Mouse (Mus musculus): Measurements from ENCODE around the gene Tas2r135. TPM values are rescaled to one million over a fixed set of nuclear protein-coding genes. Genes with fewer than 3 reads are reported as not detected.
A peak's percentile ranks its signal among the peaks of the same experiment; 100 is the strongest.

Gene Tas2r135
- not detected in 2 replicates for polyA plus RNA-seq (2015; fragmentation: Nextera tagmentation; extraction: Ambion mirVana)

DNA sequence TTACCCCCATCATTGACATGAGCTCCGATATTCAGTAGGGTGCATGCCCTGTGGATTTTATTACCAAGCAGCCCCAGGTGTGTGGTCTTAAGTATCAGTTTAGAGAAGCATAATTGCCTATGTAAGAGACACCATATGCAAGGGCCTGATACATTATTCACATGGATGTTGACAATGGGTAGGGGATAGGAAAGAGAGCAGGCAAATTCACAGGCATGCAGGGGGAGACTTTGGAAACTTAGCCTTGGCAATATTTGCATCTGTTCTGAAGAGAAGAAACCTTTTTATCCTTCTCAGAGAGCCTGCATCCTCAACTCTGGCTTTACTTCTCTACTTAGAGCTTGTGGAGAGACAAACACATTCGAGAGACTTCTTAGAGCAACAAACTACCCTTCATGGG is at the start of gene Tas2r135:
Gene Tas2r135 (plus strand): TSS at position 301 of the 400 bp plus-strand sequence.
- Histone ChIP-seq H3K4me2 (no peak within 1 kb of the TSS), H3K4me3 (replicated peaks) (no peak within 1 kb of the TSS), H3K36me3 (no peaks in the 10 kb centered on the region), H3K9ac (no peak within 1 kb of the TSS), H3K4me1 (replicated peaks) (no peaks in the 10 kb centered on the region), H3K27me3 (no peaks in the 10 kb centered on the region), H3K27ac (no peak within 1 kb of the TSS), H3K9me3 (replicated peaks) (no peaks in the 10 kb centered on the region)
- DNase-seq = no peak
- 58% methylated on average over 2 of the region's 2 CpGs for WGBS (ENCODE audit: insufficient replicate concordance)
- no peak for ATAC-seq (ENCODE audit: low read depth)

DNA sequence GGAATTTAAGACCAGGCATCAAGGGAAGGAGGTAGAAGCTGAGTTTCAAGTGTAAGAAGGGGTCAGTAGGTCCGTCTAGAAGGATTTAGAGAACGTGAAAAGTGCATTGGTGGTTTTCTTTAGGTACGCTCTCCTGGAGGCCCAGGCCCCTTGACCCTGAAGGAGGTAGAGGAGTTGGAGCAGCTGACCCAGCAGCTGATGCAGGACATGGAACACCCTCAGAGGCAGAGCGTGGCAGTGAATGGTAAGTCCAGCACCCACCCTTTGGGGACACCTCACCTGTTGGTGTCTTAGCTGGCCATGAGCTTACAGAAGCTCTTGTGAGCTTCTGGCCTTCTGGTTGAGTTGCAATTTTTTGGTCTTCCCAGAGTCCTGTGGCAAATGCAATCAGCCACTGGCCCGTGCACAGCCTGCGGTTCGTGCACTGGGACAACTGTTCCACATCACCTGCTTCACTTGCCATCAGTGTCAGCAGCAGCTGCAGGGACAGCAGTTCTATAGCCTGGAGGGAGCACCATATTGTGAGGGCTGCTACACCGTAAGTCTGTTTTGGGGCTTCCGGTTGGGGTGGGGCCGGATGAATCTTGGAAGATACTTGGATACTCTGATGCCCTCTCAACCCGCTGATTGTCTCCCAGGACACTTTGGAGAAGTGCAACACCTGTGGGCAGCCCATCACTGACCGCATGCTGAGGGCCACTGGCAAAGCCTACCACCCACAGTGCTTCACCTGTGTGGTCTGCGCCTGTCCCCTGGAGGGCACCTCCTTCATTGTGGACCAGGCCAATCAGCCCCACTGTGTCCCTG is 49.2 kb upstream of the Tas2r135 start:
- no peak overlapping the region for H3K4me2 ChIP-seq
- H3K36me3 ChIP-seq = peaks cover 49% of the 10 kb centered on the region
- no peaks in the 10 kb centered on the region for H3K9me3 ChIP-seq (replicated peaks)
- H3K4me3 ChIP-seq (replicated peaks) = no peak overlapping the region
- H3K27me3 ChIP-seq = no peaks in the 10 kb centered on the region
- no peak overlapping the region for H3K27ac ChIP-seq
- H3K4me1 ChIP-seq (replicated peaks) = peaks cover 41% of the 10 kb centered on the region
- no peak overlapping the region for H3K9ac ChIP-seq
- ATAC-seq (ENCODE audit: low read depth) (no peak), DNase-seq (no peak)
- WGBS (ENCODE audit: insufficient replicate concordance) = 78% methylated on average over 13 of the region's 13 CpGs

DNA sequence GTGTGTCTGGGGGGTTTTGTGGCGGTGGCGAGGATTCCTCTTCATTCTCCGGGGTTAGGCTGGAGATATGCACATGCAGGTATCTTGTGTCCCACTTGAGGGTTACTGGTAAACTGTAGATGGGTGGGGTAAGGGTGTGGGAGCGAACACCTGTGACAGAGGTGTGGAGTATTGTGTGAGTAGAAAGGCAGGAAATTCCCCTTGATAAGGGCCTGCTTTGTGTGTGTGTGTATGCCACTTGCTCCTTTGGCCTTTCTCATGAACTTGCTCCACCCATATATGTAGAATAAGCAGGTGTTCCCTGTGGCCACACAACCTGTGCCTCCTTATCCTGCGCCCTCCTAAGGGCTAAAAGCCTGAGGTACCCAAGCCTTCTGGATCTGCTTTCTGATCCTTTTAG is 48.3 kb upstream of the Tas2r135 start:
- 71% methylated on average over 5 of the region's 5 CpGs for WGBS (ENCODE audit: insufficient replicate concordance)
- H3K9ac ChIP-seq = no peak overlapping the region
- peaks cover 32% of the 10 kb centered on the region for H3K4me1 ChIP-seq (replicated peaks)
- H3K9me3 ChIP-seq (replicated peaks) = no peaks in the 10 kb centered on the region
- DNase-seq (no peak), ATAC-seq (ENCODE audit: low read depth) (no peak)
- no peak overlapping the region for H3K4me3 ChIP-seq (replicated peaks)
- no peak overlapping the region for H3K27ac ChIP-seq
- no peaks in the 10 kb centered on the region for H3K27me3 ChIP-seq
- no peak overlapping the region for H3K4me2 ChIP-seq
- peaks cover 42% of the 10 kb centered on the region for H3K36me3 ChIP-seq

DNA sequence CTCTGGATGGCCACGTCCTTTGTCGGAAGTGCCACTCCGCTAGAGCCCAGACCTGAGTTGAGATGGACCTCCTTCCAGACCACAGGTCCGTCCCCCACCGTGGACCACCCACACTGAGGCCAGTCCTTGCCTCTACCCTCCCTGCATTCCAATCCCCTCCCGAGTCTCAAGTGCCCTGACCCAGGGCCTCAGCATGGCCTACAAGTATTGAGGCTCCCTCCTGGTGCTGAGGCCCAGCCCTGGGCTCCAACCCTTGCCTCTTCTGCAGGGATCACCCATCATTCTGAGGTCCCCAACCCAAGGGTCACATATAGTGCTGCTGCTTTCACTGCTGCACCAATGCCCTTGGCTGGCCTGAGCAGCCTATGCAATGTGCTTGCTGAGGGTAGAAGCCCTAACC is 47.3 kb upstream of the Tas2r135 start:
- Histone ChIP-seq H3K9me3 (replicated peaks) (no peaks in the 10 kb centered on the region), H3K9ac (no peak overlapping the region), H3K27me3 (no peaks in the 10 kb centered on the region), H3K27ac (no peak overlapping the region), H3K4me2 (no peak overlapping the region), H3K36me3 (peaks cover 38% of the 10 kb centered on the region), H3K4me3 (replicated peaks) (no peak overlapping the region), H3K4me1 (replicated peaks) (peaks cover 30% of the 10 kb centered on the region)
- DNase-seq = no peak
- ATAC-seq (ENCODE audit: low read depth) = no peak
- 75% methylated on average over 6 of the region's 6 CpGs for WGBS (ENCODE audit: insufficient replicate concordance)

DNA sequence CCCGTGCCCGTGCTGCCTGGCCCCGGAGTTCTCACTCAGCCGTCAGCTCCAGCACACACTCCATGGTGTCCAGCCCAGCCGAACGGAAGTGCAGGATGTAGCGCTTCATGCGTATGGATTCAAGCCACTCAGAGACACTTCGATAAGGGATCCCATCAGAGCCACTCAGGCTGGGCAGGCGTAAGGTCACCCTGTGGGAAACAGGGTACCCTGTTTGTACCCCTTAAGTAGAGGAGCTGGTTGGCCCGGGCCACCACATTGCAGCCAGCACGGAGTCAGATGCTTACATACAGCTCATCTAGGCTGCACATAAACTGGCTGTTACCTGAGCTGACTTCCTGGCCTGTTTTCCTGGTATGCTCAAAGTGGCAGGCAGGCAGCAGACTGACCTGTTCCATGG is 46.3 kb upstream of the Tas2r135 start:
- peaks cover 20% of the 10 kb centered on the region for H3K4me1 ChIP-seq (replicated peaks)
- H3K36me3 ChIP-seq = peaks cover 38% of the 10 kb centered on the region
- DNase-seq (no peak), ATAC-seq (ENCODE audit: low read depth) (no peak)
- no peak overlapping the region for H3K27ac ChIP-seq
- H3K4me3 ChIP-seq (replicated peaks) = no peak overlapping the region
- no peak overlapping the region for H3K4me2 ChIP-seq
- no peaks in the 10 kb centered on the region for H3K9me3 ChIP-seq (replicated peaks)
- H3K27me3 ChIP-seq = no peaks in the 10 kb centered on the region
- WGBS (ENCODE audit: insufficient replicate concordance) = 85% methylated on average over 12 of the region's 12 CpGs
- H3K9ac ChIP-seq = no peak overlapping the region

DNA sequence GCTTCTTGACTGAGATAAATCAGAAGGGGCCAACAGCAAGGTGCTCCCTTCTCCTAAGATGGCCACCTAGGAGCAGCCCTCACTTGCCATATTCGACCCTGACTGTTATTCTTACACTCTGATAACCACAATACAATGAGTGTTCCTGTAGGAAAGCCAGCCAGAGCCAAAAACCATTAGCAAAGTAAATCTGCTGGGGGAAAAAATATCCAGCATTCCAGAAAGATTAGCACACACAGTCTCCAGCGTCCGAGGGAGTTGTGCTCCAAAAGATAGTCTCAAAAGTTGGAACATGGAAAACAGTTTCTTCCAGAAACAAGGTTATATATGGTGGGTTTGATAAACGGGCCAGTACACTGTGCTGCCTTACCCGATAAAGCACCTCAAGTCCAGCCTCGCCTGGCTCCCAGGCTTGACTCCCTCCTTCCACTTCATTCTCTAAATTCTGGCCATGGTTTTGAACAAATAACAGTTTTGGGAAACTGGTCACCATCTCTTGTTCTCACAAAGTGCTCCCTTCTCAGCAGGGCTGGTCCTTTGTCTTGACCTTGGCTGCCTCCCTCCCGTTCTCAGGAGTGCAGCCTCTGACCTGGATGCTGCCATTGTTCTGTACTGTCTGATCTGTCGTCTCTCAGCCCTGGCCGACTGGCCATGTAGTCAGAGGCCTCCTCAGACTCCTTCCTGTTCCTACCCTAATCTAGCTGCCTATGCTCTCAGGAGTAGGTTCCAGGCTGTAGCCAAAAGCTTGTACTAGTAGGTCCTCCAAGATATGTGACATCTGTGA is 45.7 kb upstream of the Tas2r135 start:
- Histone ChIP-seq H3K36me3 (peaks cover 38% of the 10 kb centered on the region), H3K9ac (no peak overlapping the region), H3K27ac (no peak overlapping the region), H3K4me2 (no peak overlapping the region), H3K4me3 (replicated peaks) (no peak overlapping the region), H3K9me3 (replicated peaks) (no peaks in the 10 kb centered on the region), H3K4me1 (replicated peaks) (peaks cover 13% of the 10 kb centered on the region), H3K27me3 (no peaks in the 10 kb centered on the region)
- no peak for DNase-seq
- WGBS (ENCODE audit: insufficient replicate concordance) = 59% methylated on average over 9 of the region's 9 CpGs
- ATAC-seq (ENCODE audit: low read depth) = no peak

DNA sequence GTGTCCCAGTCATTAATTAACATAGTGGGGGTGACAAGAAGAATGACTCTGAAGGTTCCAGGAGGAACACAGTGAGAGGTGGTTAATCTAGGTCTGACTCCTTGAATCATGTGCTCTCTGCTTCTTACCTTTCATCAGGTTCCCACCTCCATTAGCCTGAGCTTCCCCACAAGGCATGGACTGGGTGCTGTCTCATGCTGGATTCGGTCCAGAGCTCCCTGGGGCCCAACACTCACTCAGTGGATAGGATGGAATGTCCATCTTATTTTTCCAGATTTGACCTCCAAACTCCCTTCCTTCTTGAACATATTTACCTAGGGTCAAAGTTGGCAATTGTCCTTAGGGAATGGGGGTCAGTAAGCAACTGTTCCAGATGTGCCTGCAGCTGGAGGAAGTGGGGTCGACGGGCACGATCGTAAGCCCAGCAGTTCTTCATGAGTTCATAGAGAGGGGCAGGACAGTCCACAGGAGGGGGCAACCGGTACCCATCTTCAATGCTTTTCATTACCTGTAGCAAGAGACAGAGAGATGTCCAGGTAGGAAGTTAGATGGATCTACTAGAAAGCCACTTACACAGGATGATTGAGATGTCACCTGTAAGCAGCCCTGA is 44.9 kb upstream of the Tas2r135 start:
- Histone ChIP-seq H3K36me3 (peaks cover 38% of the 10 kb centered on the region), H3K27me3 (no peaks in the 10 kb centered on the region), H3K4me3 (replicated peaks) (no peak overlapping the region), H3K27ac (no peak overlapping the region), H3K9me3 (replicated peaks) (no peaks in the 10 kb centered on the region), H3K4me2 (no peak overlapping the region), H3K4me1 (replicated peaks) (0 out of 2 replicates have a peak, but pooled peaks cover 8% of the 10 kb centered on the region), H3K9ac (no peak overlapping the region)
- WGBS (ENCODE audit: insufficient replicate concordance) = 69% methylated on average over 6 of the region's 6 CpGs
- DNase-seq = no peak
- ATAC-seq (ENCODE audit: low read depth) = no peak

DNA sequence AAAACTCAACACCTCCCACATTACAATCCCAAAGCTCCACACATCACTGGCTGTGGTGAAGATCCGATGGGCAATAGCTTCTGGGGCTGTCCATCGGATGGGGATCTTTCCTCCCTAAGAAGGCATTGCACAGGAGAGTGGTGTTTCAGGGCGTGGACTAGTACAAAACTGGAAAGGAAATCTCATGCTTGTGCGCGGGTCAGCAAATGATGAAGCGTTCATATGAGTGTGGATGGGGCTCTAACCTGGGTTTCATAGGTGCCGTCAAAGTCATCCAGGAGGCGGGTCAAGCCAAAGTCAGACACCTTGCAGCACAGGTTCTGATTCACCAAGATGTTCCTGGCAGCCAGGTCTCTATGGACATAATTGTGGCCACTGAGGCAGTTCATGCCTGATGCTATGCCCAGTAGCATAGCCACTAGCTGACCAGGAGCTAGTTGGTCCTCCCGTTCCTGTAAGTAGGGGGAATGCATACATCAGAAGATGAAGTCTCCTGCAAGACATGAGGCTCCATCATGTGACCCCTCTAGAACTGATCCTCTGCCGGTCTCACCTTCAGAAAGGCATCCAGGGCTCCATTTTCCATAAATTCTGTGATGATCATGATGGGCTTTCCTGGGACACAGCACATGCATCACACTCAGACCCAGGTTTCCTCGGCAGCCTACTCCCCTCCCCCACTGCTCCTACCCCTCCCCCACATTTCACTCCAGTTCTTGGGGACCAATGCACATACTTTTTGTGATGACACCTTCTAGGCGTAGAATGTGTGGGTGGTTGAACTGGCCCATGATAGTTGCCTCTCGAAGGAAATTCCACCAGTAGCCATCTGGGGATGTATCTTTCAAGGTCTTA is 44.0 kb upstream of the Tas2r135 start:
- Histone ChIP-seq H3K27ac (no peak overlapping the region), H3K9ac (no peak overlapping the region), H3K9me3 (replicated peaks) (no peaks in the 10 kb centered on the region), H3K27me3 (no peaks in the 10 kb centered on the region), H3K36me3 (peaks cover 30% of the 10 kb centered on the region), H3K4me3 (replicated peaks) (no peak overlapping the region), H3K4me1 (replicated peaks) (0 out of 2 replicates have a peak, but pooled peaks cover 8% of the 10 kb centered on the region), H3K4me2 (no peak overlapping the region)
- WGBS (ENCODE audit: insufficient replicate concordance) = 75% methylated on average over 13 of the region's 13 CpGs
- no peak for DNase-seq
- ATAC-seq (ENCODE audit: low read depth) = no peak

DNA sequence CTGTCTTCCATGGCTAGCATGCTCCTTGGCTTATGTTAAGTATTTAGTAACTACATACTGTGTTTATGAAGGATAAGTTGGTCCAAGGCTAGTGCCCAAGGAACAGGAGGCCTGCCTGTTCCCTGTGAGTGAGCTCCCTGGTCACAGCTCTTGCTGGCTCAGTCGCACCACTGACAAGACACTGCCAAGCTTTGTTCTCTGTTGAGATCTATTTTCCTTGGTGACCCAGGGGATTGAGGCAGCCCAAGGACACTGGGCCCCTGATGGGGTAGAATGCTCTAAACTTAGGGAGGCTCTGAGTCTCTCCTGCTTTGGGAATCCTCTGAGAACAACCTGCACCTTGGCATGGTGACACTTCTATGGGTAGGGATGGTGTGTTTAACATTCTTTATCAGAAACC is 43.2 kb upstream of the Tas2r135 start:
- Histone ChIP-seq H3K9me3 (replicated peaks) (no peaks in the 10 kb centered on the region), H3K27me3 (no peaks in the 10 kb centered on the region), H3K9ac (no peak overlapping the region), H3K4me1 (replicated peaks) (0 out of 2 replicates have a peak, but pooled peaks cover 8% of the 10 kb centered on the region), H3K36me3 (peaks cover 23% of the 10 kb centered on the region), H3K4me3 (replicated peaks) (no peak overlapping the region), H3K4me2 (no peak overlapping the region), H3K27ac (no peak overlapping the region)
- WGBS (ENCODE audit: insufficient replicate concordance) = 55% methylated on average over 1 of the region's 1 CpGs
- DNase-seq (no peak), ATAC-seq (ENCODE audit: low read depth) (no peak)

DNA sequence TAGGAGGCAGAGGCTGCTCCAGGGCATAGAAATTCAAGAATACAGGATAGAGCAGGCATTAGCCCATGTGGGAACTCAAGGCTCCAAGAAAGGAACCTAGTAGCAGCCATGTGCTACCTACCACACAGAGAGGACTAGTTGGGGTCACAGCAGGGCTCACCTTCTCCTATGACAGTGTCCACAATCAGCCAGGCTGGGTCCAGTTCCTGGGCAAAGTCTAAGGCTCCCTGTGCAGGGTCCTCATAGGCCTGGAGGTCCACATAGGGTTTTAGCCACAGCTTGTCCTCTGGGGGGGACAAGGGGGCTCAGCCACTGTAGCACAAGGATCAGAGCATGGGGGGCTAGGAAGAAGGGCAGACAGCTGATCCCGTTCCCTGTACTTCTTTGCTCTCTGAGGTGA is 42.7 kb upstream of the Tas2r135 start:
- WGBS (ENCODE audit: insufficient replicate concordance) = 67% methylated on average over 1 of the region's 1 CpGs
- H3K9me3 ChIP-seq (replicated peaks) = no peaks in the 10 kb centered on the region
- 0 out of 2 replicates have a peak, but pooled peaks have one; percentile 19 for ATAC-seq (ENCODE audit: low read depth)

More for the DNA sequence above, 42.7 kb upstream of the Tas2r135 start:
- Histone ChIP-seq H3K4me2 (no peak overlapping the region), H3K9ac (no peak overlapping the region), H3K27ac (no peak overlapping the region), H3K4me3 (replicated peaks) (no peak overlapping the region), H3K27me3 (no peaks in the 10 kb centered on the region), H3K36me3 (peaks cover 19% of the 10 kb centered on the region), H3K4me1 (replicated peaks) (0 out of 2 replicates have a peak, but pooled peaks cover 8% of the 10 kb centered on the region)
- DNase-seq = no peak
